Mouse (Mus musculus): Measurements from ENCODE around the gene Nav2. TPM values are rescaled to one million over a fixed set of nuclear protein-coding genes. Genes with fewer than 3 reads are reported as not detected.

Nav2 gene
- polyA plus RNA-seq, 1 experiment, result 10.1 TPM

DNA sequence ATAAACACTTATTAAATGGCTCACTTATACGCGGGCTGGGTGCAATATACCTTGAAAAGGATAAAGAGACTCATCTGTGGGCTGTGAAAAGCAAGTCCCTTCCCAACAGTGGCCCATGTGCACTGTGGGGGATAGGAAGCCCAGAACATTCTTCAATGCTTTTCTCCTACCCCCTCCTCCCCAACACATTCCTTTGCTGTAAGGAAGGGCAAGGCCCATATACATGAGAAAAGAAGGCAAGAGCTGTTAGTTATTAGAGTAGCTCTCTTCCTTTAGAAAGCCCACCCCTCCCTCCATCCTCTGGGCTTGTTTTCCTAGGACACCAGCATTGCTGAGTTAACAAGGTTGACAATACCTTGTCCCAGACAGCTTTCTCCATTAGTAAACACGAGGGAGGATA is 540.1 kb downstream of the Nav2 start:
- Histone ChIP-seq H3K27ac (replicated peaks; ENCODE audit: low read depth, low read length) (no peak overlapping the region), H3K4me1 (ENCODE audit: control insufficient read depth, insufficient read depth, insufficient read length, low read length) (no peaks in the 10 kb centered on the region), H3K4me3 (ENCODE audit: insufficient read depth, low read depth, low read length) (no peak overlapping the region)

DNA sequence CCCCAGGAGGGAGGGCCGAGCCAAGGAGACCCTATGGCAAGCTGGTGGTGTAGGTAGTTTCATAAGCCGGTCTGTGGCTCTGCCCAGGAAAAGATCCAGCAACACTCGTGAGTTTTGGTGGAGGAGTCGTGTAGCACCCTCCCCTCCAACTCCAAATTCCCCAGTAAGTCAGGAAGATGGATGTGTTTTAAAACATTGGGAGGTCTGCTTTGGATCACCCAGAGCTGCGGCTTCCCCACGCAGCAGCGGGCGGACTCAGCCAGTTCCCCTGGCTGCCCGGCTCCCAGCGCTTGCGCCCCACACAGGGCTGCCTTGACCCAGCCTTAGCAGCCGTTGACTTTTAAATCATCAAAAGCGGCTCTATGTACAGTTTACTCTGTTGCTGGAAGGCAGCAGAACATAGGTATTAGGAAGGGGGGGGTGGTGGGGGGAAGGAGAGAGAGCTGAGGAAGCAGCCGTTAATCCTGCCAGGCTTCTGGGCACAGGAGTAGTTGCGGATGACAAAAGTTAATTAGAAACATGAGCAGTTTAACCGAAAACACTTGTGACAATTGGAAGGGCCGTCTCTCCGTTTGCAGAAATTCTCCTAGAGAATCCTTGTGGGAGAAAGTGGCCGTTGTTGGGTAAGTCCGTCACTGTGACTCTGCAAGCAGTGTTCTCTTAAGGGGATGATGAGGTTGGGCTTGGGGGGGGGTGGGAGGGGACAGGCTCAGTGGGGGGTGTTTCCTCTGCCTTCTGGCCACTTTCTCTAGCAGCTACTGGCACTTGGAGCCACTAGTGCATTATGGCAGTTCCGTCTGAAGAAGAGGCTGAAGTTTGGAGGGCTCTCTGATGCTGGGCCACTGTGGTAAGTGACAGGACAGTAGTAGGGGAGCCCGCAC is 542.0 kb downstream of the Nav2 start:
- Histone ChIP-seq H3K27ac (replicated peaks; ENCODE audit: low read depth, low read length) (no peak overlapping the region), H3K4me3 (ENCODE audit: insufficient read depth, low read depth, low read length) (no peak overlapping the region), H3K4me1 (ENCODE audit: control insufficient read depth, insufficient read depth, insufficient read length, low read length) (no peaks in the 10 kb centered on the region)

DNA sequence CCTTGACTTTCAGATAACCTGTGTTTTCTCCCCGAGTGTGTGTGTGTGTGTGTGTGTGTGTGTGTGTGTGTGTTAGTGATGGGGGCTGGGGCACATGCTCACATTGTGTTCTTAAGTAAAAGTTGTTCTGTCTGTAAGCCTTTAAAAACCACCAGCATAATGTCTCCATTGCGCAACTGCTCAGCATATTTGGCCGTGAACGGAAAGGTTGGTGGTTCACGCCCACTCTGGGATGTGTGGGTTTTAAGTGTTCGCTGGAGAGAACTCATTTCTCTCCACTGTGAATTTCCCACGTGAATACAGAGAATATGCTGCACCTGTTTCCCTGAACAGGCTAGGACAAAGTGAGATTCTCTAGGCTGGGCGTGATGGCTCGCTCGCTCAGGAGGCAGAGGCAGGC is 542.7 kb downstream of the Nav2 start:
- Histone ChIP-seq H3K4me1 (ENCODE audit: control insufficient read depth, insufficient read depth, insufficient read length, low read length) (no peaks in the 10 kb centered on the region), H3K4me3 (ENCODE audit: insufficient read depth, low read depth, low read length) (no peak overlapping the region), H3K27ac (replicated peaks; ENCODE audit: low read depth, low read length) (no peak overlapping the region)

DNA sequence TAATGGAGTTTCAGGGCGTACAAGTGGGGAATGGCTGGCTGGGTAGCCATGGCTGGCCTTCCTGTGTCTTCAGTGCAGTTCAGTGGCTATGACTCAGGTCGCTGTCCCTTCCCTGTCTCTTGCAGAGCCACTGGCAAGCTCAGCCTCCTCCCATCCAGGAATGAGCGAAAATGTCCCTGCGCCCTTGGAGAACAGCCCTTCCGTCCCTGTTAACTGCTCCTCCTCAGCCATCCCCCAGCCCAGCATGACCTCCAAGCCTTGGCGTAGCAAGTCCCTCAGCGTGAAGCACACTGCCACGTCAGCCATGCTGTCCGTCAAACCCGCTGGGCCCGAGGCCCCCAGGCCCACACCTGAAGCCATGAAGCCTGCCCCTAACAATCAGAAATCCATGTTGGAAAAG is 543.8 kb downstream of the Nav2 start:
- H3K4me1 ChIP-seq (ENCODE audit: control insufficient read depth, insufficient read depth, insufficient read length, low read length), result no peaks in the 10 kb centered on the region
- H3K27ac ChIP-seq (replicated peaks; ENCODE audit: low read depth, low read length), result no peak overlapping the region
- no peak overlapping the region for H3K4me3 ChIP-seq (ENCODE audit: insufficient read depth, low read depth, low read length)

- no peak overlapping the region for H3K4me3 ChIP-seq (ENCODE audit: insufficient read depth, low read depth, low read length)
- no peaks in the 10 kb centered on the region for H3K4me1 ChIP-seq (ENCODE audit: control insufficient read depth, insufficient read depth, insufficient read length, low read length)
Measured at GRCm38 (mm10) chr7:49454601-49455000, 546.1 kb downstream of the Nav2 start.

GRCm38 (mm10) chr7:49456148-49456547 is 547.6 kb downstream of the Nav2 start:
- no peak overlapping the region for H3K4me3 ChIP-seq (ENCODE audit: insufficient read depth, low read depth, low read length)
- no peaks in the 10 kb centered on the region for H3K4me1 ChIP-seq (ENCODE audit: control insufficient read depth, insufficient read depth, insufficient read length, low read length)
- H3K27ac ChIP-seq (replicated peaks; ENCODE audit: low read depth, low read length), result no peak overlapping the region

More at GRCm38 (mm10) chr7:49454601-49455000, 546.1 kb downstream of the Nav2 start:
- no peak overlapping the region for H3K27ac ChIP-seq (replicated peaks; ENCODE audit: low read depth, low read length)

DNA sequence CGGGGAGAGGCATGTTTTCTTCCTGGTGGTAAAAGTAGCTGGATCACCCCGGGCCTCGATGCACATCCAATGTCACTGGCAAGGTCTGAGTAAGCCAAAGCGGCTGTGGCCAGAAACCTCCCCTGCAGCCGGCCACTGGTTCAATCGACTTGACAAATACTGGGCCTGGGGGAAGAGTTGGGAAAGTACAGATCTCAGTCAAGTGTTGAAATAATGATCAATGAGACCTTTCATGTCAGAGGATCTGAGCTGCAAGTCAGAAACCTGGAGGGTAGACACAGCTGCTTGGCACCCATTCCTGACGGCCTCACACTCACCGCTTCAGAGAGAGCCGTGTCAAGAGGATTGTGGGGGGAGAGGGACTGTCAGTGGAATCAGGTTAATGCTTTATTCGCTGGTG is 548.9 kb downstream of the Nav2 start:
- H3K4me3 ChIP-seq (ENCODE audit: insufficient read depth, low read depth, low read length), result no peak overlapping the region
- H3K4me1 ChIP-seq (ENCODE audit: control insufficient read depth, insufficient read depth, insufficient read length, low read length), result no peaks in the 10 kb centered on the region
- no peak overlapping the region for H3K27ac ChIP-seq (replicated peaks; ENCODE audit: low read depth, low read length)

GRCm38 (mm10) chr7:49457890-49458289 is 549.4 kb downstream of the Nav2 start:
- Histone ChIP-seq H3K27ac (replicated peaks; ENCODE audit: low read depth, low read length) (no peak overlapping the region), H3K4me3 (ENCODE audit: insufficient read depth, low read depth, low read length) (no peak overlapping the region)

GRCm38 (mm10) chr7:49462328-49462811 is 553.9 kb downstream of the Nav2 start:
- no peaks in the 10 kb centered on the region; the same call in 1 of the 2 replicates for H3K4me1 ChIP-seq (ENCODE audit: control insufficient read depth, insufficient read depth, insufficient read length, low read length)
- H3K27ac ChIP-seq (replicated peaks; ENCODE audit: low read depth, low read length), result peak overlapping the region; percentile 71
- H3K4me3 ChIP-seq (ENCODE audit: insufficient read depth, low read depth, low read length), result peak overlapping the region; percentile 63

More at GRCm38 (mm10) chr7:49457890-49458289, 549.4 kb downstream of the Nav2 start:
- no peaks in the 10 kb centered on the region; the same call in 1 of the 2 replicates for H3K4me1 ChIP-seq (ENCODE audit: control insufficient read depth, insufficient read depth, insufficient read length, low read length)

DNA sequence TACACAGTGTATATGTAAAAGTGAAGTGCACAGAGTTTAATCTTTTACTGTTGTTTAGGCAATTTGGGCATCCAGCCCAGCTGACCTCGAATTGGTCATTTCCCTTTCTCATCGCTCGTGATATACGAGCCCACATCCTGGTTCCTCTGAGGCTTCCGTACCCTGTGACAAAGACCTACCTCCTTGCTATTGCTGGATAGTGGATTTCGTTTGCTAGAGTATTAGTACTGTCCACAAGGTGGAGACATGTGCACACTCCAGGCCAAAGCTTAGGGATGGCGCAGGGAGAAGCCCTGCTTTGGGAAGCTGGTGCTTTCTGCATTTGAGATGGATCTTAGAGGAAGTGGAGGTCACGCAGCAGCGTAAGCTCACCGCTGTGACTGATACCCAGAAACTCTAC is 559.3 kb downstream of the Nav2 start:
- H3K4me1 ChIP-seq (ENCODE audit: control insufficient read depth, insufficient read depth, insufficient read length, low read length), result no peaks in the 10 kb centered on the region; the same call in 1 of the 2 replicates

DNA sequence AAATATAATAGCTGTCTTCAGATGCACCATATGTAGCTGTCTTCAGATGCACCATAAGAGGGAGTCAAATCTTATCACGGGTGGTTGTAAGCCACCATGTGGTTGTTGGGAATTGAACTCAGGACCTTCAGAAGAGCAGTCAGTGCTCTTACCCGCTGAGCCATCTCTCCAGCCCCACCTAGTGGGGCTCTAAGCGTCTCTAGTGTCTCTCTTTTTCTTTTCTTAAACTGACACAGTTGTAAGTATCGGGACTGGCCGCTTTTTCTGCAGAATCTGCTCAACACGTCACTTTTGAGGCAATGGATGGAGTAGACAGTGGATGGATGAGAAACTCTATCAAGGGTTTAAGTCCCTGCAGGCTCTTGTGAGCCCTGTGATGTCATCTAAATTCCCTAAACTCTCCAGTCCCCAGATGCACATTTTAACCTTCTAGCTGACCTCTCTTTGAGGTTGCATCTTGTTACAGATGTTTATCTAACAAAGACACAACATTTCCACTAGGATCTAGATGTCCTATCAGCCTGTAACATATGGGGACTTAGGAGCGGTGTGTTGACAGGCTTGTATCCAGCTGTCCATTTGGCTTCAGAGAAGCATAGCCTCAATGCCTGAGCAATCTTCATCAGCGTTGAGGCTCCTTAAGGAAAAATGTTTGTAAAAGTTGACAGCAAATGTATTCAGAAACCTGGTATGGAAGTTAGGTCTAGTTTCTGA is 560.1 kb downstream of the Nav2 start:
- Histone ChIP-seq H3K27ac (replicated peaks; ENCODE audit: low read depth, low read length) (no peak overlapping the region), H3K4me3 (ENCODE audit: insufficient read depth, low read depth, low read length) (no peak overlapping the region), H3K4me1 (ENCODE audit: control insufficient read depth, insufficient read depth, insufficient read length, low read length) (no peaks in the 10 kb centered on the region)

More for the DNA sequence above, 559.3 kb downstream of the Nav2 start:
- Histone ChIP-seq H3K4me3 (ENCODE audit: insufficient read depth, low read depth, low read length) (peak overlapping the region; percentile 20; the same call in 1 of the 2 replicates), H3K27ac (replicated peaks; ENCODE audit: low read depth, low read length) (no peak overlapping the region)

DNA sequence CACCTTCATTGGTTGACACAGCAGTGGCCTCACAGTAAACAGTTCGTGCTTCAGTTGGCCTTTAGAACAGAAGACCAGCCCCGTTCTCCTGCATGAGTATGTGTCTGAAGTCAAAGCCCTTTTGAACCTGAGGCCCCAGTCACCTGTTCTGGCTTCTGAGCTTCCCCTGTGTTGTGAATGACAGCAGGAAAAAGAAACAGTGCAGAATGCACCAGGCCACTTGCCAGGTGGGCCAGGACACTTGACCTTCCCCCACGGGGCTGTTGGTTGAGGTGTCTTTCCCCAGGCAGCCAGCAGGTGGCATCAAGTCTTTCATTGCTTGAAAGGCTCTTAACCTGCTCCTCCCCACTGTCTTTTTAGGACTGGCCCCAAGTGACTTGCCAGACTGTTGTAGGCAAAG is 562.8 kb downstream of the Nav2 start:
- no peaks in the 10 kb centered on the region for H3K4me1 ChIP-seq (ENCODE audit: control insufficient read depth, insufficient read depth, insufficient read length, low read length)
- no peak overlapping the region for H3K27ac ChIP-seq (replicated peaks; ENCODE audit: low read depth, low read length)
- H3K4me3 ChIP-seq (ENCODE audit: insufficient read depth, low read depth, low read length), result no peak overlapping the region

- Histone ChIP-seq H3K27ac (replicated peaks; ENCODE audit: low read depth, low read length) (no peak overlapping the region), H3K4me1 (ENCODE audit: control insufficient read depth, insufficient read depth, insufficient read length, low read length) (no peaks in the 10 kb centered on the region), H3K4me3 (ENCODE audit: insufficient read depth, low read depth, low read length) (no peak overlapping the region)
Measured at GRCm38 (mm10) chr7:49475282-49475681, 566.8 kb downstream of the Nav2 start.

GRCm38 (mm10) chr7:49476163-49476562 is 567.6 kb downstream of the Nav2 start:
- Histone ChIP-seq H3K4me1 (ENCODE audit: control insufficient read depth, insufficient read depth, insufficient read length, low read length) (no peaks in the 10 kb centered on the region), H3K27ac (replicated peaks; ENCODE audit: low read depth, low read length) (no peak overlapping the region), H3K4me3 (ENCODE audit: insufficient read depth, low read depth, low read length) (no peak overlapping the region)

GRCm38 (mm10) chr7:49476666-49477065 is 568.1 kb downstream of the Nav2 start:
- Histone ChIP-seq H3K4me3 (ENCODE audit: insufficient read depth, low read depth, low read length) (no peak overlapping the region), H3K4me1 (ENCODE audit: control insufficient read depth, insufficient read depth, insufficient read length, low read length) (no peaks in the 10 kb centered on the region), H3K27ac (replicated peaks; ENCODE audit: low read depth, low read length) (no peak overlapping the region)
